Mouse (Mus musculus) kidney, embryonic 15.5 days (tissue): Measurements from ENCODE around the gene Gm28168. TPM values are rescaled to one million over a fixed set of nuclear protein-coding genes. Genes with fewer than 3 reads are reported as not detected.
"Not testable (repeated sequence)": the region's sequence is repeated elsewhere in the genome, so short reads cannot be mapped to it uniquely, and the experiment has no call there.

Experiments
- ATAC-seq: fragments of 200-750 bp; cut with Nextera tagmentation; replicated peaks from 2 replicates; pipeline ENCODE4 v1.8.0; 2017; ENCODE audit warnings: moderate TSS enrichment; ENCODE audit not compliant: low FRiP score
- H3K27ac ChIP-seq: fragments of 300-500 bp; sonication (generic); 2 replicates; pipeline ENCODE4 v1.5.1; 2015; ENCODE audit warnings: mild to moderate bottlenecking, inconsistent platforms
- H3K27me3 ChIP-seq: fragments of 300-500 bp; sonication (generic); 2 replicates; pipeline ENCODE4 v1.6.1; 2015; ENCODE audit warnings: inconsistent platforms
- H3K36me3 ChIP-seq: fragments of 300-500 bp; sonication (generic); 2 replicates; pipeline ENCODE4 v1.6.1; 2015; ENCODE audit warnings: inconsistent platforms
- H3K4me1 ChIP-seq: fragments of 300-500 bp; sonication (generic); 2 replicates; pipeline ENCODE4 v1.6.1; 2015; ENCODE audit warnings: inconsistent platforms
- H3K4me2 ChIP-seq: fragments of 300-500 bp; sonication (generic); 2 replicates; pipeline ENCODE4 v1.6.1; 2015; ENCODE audit warnings: moderate library complexity, mild to moderate bottlenecking, inconsistent platforms
- H3K4me3 ChIP-seq: fragments of 300-500 bp; sonication (generic); replicated peaks from 2 replicates; pipeline ENCODE4 v1.5.1; 2015; ENCODE audit warnings: mild to moderate bottlenecking, inconsistent platforms
- H3K9ac ChIP-seq: fragments of 300-500 bp; sonication (generic); 2 replicates; pipeline ENCODE4 v1.6.1; 2015; ENCODE audit warnings: mild to moderate bottlenecking, inconsistent platforms
- H3K9me3 ChIP-seq: fragments of 300-500 bp; sonication (generic); replicated peaks from 2 replicates; pipeline ENCODE4 v1.6.1; 2016; ENCODE audit warnings: inconsistent platforms
- WGBS: fragments of 180-500 bp; shearing (Covaris S2); methylation state at CpG from one replicate; pipeline ENCODE4 v1.1.7; 2015; ENCODE audit warnings: mixed read lengths; 5-methylcytosine and 5-hydroxymethylcytosine counted together
- polyA plus RNA-seq: library from polyadenylated mRNA; unstranded; fragments of >200 nt; fragmentation: Nextera tagmentation; extraction: Ambion mirVana; gene quantifications from 2 replicates; pipeline ENCODE4 v1.2.1, GENCODE M21; 2015

Gm28168 gene
- polyA plus RNA-seq: not detected in 2 replicates

GRCm38 (mm10) chr1:117927715-117928114 lies at the start of gene Gm28168:
Gene Gm28168 (plus strand): TSS chr1:117928015.
- 61% methylated on average over 1 of the region's 1 CpGs for WGBS
- H3K9ac ChIP-seq, H3K27ac ChIP-seq, H3K4me1 ChIP-seq, H3K9me3 ChIP-seq, H3K36me3 ChIP-seq, H3K27me3 ChIP-seq, H3K4me3 ChIP-seq, ATAC-seq, H3K4me2 ChIP-seq: not testable (repeated sequence)

DNA sequence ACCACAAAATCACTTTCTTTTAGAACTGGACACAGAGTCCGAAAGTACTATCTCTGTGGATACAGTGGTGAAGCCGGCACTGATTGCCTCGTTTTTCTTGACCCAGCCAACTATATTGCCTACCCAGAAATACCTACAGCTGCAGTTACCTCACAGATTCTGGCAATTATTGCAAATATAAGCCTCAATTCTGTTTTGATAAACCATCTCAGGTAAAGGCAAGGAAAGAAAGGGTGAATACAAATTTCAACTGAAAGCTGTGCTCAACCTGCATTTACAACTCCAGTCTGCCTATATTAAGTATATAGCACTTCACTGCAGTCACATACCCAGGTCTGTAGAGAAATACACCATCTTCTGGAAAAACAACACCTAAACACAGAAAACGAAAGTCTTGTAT lies 37.8 kb downstream of the Gm28168 start, which contains the start of gene Gm7145:
TSS of gene Gm7145 (plus strand) at position 301 of the 400 bp plus-strand sequence.
- Histone ChIP-seq H3K9ac (no peak within 1 kb of the TSS), H3K4me3 (no peak within 1 kb of the TSS), H3K27ac (no peak within 1 kb of the TSS), H3K36me3 (no peaks in the 10 kb centered on the region), H3K27me3 (no peaks in the 10 kb centered on the region), H3K4me1 (no peaks in the 10 kb centered on the region), H3K4me2 (no peak within 1 kb of the TSS), H3K9me3 (no peaks in the 10 kb centered on the region)
- ATAC-seq: no peak
- WGBS: 76% methylated on average over 4 of the region's 4 CpGs

Other genes starting within 250 kb of the Gm28168 start
- gene Gm28363, start 230.9 kb upstream of the Gm28168 start, polyA plus RNA-seq: not detected in 2 replicates
- not detected in 2 replicates for gene B020011L13Rik, start 146.9 kb upstream of the Gm28168 start, polyA plus RNA-seq
- not detected in 2 replicates for gene Gm28360, start 97.9 kb upstream of the Gm28168 start, polyA plus RNA-seq
- gene Gm7145, start 37.9 kb downstream of the Gm28168 start, polyA plus RNA-seq: not detected in 2 replicates
- gene Gm29106, start 248.5 kb downstream of the Gm28168 start, polyA plus RNA-seq: 0.19 and 0.21 TPM in 2 replicates